Mouse (Mus musculus) natural killer cell, adult 2 months (primary cell): ENCODE data around the gene Tinf2.

Experiments used
- DNase-seq, 2 experiments: peaks; one replicate each; pipeline ENCODE4 v3.0.0; 2022; ENCODE audit warnings: low spot score in 2 of 2

Tinf2 gene

GRCm38 (mm10) chr14:55706051-55706600 is 24.5 kb upstream of the Tinf2 start:
- no peak for DNase-seq

GRCm38 (mm10) chr14:55702761-55703160 is 21.1 kb upstream of the Tinf2 start:
- DNase-seq = no peak

GRCm38 (mm10) chr14:55701131-55701530 is 19.5 kb upstream of the Tinf2 start:
- no peak for DNase-seq

- no peak for DNase-seq
Measured at GRCm38 (mm10) chr14:55697226-55697625, 15.6 kb upstream of the Tinf2 start.

- no peak for DNase-seq
Measured at GRCm38 (mm10) chr14:55689433-55689832, 7.8 kb upstream of the Tinf2 start.

DNA sequence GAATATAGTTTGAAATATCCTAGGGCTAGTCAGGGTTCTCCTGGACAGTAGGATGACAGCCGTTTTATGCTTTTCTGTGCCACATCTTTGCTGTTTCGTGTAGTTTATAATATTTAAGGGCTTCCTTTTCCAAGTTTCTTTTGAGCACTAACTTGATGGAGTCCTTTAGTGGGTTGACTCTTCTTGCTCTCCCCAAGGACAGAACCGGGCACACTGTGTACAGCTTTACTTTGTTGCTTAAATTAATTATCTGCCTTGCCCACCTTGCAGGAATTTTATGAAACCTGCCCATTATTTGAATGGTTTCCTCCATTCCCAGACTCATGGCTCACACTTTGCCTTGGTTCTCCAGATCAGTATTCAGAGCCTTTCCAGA is 486 bp upstream of the Tinf2 start:
- no peak for DNase-seq

- no peak for DNase-seq
Measured at GRCm38 (mm10) chr14:55677615-55678014, 4.0 kb downstream of the Tinf2 start.

GRCm38 (mm10) chr14:55672741-55673060 is 8.9 kb downstream of the Tinf2 start:
- no peak for DNase-seq

GRCm38 (mm10) chr14:55671833-55672740 is 9.5 kb downstream of the Tinf2 start, which contains the start of the genes Gmpr2 and Nedd8:
Gmpr2 (plus strand) TSS chr14:55671941.
Nedd8 (minus strand) TSS chr14:55672124.
- peak; percentile 87 to 93 for DNase-seq

DNA sequence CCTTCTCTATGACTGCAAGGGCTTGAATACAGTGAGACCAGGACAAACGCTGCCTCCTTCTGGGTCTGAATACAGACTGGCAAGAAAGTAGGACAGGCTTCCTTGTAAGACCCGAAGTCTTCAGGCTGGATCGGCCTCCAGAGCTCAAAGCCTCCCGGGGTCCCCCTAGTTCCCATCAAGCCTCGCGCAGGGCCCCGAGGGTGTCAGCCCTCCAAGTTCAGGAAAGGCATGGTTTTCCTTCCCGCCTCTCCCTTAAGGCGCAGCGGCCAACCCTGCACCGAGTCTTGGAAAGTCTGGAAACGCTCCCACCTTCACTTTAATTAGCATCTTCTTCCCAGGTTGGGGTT is 10.2 kb downstream of the Tinf2 start:
- DNase-seq = no peak

DNA sequence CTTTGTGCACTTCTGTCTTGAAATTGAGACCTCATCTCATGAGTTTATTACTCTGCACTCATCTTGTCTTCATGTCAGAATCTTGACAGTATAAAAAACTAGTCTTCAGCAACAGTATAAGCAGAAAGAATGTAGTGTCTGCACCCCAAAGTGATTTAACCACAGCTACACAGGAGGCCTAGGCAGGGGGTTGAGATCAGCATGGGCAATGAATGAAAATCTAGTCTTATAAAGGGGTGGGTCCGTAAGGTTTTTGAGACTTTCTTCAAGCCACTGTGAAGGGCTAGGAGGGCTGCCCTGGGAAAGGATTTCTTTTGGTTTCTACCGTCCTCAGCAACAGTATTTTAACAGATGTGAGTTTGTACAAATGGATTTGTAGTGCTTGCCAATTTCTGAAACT is 21.0 kb downstream of the Tinf2 start:
- no peak for DNase-seq

DNA sequence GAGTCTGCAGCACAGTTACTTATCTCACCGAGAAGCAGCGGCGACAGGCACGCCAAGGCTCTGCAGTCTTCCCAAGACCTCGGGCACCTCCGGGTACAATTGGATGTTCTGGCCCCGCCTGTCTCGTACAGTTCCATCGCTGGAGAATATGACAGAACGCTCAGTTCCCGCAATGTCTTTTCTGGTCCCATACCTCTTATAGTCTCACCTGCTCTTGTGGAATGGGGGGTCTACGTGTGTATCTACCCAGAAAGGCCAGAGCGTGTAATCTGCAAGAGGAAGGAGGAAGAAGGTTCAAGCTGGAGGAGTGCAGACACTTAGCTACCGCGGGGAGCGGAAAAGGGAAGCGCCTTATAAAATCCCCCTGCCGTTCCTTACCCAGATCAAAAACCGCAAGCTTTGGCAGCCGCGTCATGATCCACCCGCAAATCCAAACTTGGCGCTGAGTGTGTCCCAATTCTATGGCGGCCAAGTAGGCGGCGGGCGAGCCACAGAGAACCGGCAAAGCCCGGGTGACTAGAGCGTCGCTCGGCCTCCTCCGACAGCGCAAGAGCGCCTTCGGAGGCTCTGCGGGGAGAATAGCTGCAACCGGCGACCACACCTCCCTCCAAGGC is 21.6 kb downstream of the Tinf2 start, which contains the start of gene Mdp1:
Mdp1 (minus strand) TSS at position 549 of the 614 bp plus-strand sequence.
- DNase-seq = peak; percentile 64 to 76

DNA sequence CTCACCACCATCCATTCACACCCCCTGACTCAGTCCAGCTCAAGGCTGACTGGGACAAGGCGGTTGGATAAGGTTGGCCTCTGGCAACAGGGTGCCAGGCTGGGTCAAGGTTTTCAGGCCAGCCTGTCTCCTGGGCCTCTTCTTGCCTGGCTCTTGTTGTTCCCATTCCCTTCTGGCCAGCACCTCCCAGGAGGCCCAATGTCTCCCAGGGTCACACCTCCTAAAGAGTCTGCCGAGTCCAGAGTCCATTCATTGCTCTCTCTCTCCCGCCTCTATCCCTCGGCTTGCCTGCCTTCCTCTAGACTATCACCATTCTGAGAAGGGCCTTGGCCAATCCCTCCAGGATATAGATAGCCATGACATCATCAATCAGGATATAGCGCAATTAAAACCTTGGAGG is 23.6 kb downstream of the Tinf2 start:
- no peak for DNase-seq

GRCm38 (mm10) chr14:55656935-55657334 is 24.7 kb downstream of the Tinf2 start:
- DNase-seq = no peak

- no peak for DNase-seq
Measured at GRCm38 (mm10) chr14:55651528-55651927, 30.1 kb downstream of the Tinf2 start.

GRCm38 (mm10) chr14:55649884-55650283 is 31.7 kb downstream of the Tinf2 start, which contains the start of gene Tssk4:
Tssk4 (plus strand) TSS chr14:55650184.
- no peak for DNase-seq

- DNase-seq = no peak
Measured at GRCm38 (mm10) chr14:55644261-55644888, 37.2 kb downstream of the Tinf2 start.

- DNase-seq = peak; percentile 80 to 82
Measured at GRCm38 (mm10) chr14:55643060-55643907, 38.3 kb downstream of the Tinf2 start, which contains the start of gene Tm9sf1. Tm9sf1 (minus strand) TSS chr14:55643806.

DNA sequence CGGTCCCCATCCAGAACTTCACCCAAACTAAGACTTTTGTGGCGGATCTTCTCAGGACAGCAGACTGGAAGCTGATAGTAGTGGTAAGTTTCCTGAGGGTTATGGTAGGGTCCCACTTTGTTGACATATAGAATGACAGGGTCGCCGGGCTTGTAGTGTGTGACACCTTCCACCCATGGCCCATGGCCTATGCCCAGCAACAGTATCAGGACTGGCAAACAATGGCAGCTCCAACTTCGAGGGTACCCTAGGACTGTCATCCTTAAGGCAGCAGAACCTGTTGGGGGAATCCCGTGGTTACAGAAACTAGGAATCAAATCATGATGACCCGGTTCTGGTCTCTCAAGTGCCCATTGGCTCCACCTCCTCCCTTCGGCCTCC is 39.0 kb downstream of the Tinf2 start:
- no peak for DNase-seq

- no peak for DNase-seq
Measured at GRCm38 (mm10) chr14:55641291-55641690, 40.3 kb downstream of the Tinf2 start.

DNA sequence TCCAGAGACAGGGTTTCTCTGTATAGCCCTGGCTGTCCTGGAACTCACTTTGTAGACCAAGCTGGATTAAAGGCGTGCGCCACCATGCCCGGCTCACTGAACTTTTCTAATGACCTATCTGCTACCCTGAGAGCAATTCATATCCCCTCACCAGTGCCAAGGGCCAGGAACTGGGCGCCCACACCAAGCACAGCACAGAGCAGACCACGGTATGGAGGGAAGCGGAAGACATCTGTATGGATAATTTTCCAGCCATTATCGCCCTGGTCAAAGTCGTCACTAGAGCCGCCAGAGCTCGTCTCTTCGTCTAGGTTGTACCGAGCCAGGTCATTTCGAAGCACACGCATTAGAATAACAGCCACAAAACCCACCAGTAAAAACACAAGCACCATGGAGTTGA is 40.8 kb downstream of the Tinf2 start:
- DNase-seq = no peak
